Mouse (Mus musculus) frontal cortex, postnatal 10 days (tissue): ENCODE measurements at regions not wholly inside any gene's neighbourhood (a gene's known extent, or its start where the extent isn't known, plus 50 kb on each side); places are given as distances from the start of the nearest gene placed in this dataset.

ENCODE experiments used
- DNase-seq, 2 experiments: peaks; one replicate each; pipeline ENCODE4 v3.0.0; 2022; ENCODE audit warnings: low spot score in 2 of 2, mixed read lengths in 1 of 2

DNA sequence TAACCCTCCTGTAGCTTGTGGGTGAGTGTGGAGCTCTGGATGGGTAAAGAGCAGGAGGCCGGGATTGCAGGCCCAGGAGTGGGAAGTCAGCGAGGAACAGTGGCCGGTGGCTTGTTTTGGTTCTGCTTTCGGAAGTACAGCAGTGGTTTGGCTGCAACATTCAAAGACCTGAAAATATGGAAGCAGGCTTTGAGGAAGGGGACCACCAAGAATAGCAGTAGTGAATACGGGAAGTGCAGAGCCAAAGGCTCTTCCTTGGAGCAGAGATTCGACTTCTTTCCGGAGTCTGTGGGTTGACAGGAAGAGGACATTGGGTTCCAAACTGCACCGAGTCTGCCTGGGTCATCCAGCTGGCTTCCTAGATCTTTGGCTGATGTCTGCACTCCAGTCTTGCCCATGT, 209.1 kb upstream of the Klf4 start:
- DNase-seq, result no peak

- DNase-seq, result no peak
Measured at GRCm38 (mm10) chr4:55740062-55740461, 207.8 kb upstream of the Klf4 start.

- no peak for DNase-seq
Measured at GRCm38 (mm10) chr4:55738714-55739113, 206.4 kb upstream of the Klf4 start.

- no peak for DNase-seq
Measured at GRCm38 (mm10) chr4:55735453-55735852, 203.2 kb upstream of the Klf4 start.

DNA sequence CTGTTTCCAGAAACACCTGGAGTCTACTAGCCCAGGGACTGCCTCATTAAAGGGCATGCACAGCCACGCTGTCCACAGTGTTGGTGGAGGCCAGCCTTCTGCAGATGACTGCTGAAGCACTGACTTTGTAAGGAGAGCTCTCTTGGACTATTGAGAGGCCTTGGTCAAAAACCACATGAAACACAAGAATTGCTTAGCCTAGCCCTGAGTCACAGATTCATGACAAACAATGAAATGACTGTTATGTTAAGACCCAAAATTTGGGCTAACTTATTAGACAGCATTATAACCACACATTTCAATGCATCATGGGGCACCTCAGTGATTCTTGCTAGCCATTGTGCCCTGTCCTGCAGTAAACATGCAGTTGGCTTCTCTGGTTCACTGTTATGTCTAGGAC, 202.1 kb upstream of the Klf4 start:
- no peak for DNase-seq

DNA sequence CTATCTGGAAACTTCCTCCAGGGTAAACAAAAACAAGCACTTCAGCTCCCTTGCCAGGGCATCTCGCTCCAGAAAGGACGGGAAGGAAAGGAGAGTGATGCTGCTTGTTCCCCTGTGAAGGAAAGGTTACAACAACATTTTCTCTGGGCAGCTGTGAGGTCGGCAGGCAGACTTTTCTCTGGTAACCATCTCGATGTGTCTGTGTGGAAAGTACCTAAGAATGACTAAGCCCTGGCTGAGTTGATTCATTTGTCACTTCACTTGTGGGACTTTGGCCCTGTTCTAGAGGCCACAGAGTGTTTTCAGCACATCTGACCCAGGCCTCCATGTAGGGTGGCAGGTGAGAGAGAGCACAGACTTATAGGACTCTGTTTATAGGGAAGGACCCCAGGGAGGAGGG, 201.0 kb upstream of the Klf4 start:
- DNase-seq, result no peak

GRCm38 (mm10) chr4:55732006-55732405, 199.7 kb upstream of the Klf4 start:
- peak in 1 of 2 experiments; percentile 27 for DNase-seq

- DNase-seq, result no peak
Measured at GRCm38 (mm10) chr4:55730266-55730665, 198.0 kb upstream of the Klf4 start.

- no peak for DNase-seq
Measured at GRCm38 (mm10) chr4:55727178-55727577, 194.9 kb upstream of the Klf4 start.

- no peak for DNase-seq
Measured at GRCm38 (mm10) chr4:55726081-55726480, 193.8 kb upstream of the Klf4 start.

DNA sequence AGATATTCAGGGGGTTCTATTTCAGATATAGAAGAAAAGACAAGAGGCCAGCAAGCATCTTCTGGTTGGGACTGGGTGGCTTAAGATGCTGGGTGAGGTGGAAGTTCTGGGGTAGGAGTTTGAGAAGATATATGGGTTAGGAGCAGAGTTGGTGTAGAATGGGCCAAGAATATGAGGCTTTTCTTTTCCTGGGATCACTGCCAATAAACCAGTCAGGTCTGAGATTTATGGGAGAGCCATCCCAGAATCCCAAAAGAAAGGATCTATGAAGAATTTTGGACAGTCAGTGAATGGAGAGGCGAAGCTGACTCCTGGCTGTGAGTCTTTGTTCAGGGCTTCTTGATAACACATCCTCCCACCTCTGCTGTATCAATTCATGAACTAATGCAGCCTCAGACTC, 192.0 kb upstream of the Klf4 start:
- DNase-seq, result no peak

DNA sequence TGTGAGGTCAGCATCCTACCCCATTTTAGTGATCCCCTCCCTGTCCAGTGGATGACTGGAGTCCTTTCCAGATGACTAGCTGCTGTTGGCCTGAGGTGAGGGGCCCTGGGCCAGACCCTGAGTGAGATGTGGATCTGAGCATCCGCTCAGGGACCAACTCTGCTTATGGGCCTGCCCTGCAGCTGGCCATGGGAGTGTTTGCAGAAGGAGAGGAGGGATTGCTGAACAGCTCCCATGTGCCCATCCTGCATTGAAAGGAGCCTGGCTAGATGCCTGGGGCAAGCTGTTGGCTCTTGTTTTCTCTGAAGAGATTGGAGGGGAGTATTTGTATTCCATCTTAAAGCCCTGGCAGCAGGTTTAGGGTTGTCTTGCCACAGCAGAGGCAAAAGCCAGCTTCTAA, 190.9 kb upstream of the Klf4 start:
- peak in 1 of 2 experiments; percentile 26 for DNase-seq

- DNase-seq, result no peak
Measured at GRCm38 (mm10) chr4:55722388-55722787, 190.1 kb upstream of the Klf4 start.

DNA sequence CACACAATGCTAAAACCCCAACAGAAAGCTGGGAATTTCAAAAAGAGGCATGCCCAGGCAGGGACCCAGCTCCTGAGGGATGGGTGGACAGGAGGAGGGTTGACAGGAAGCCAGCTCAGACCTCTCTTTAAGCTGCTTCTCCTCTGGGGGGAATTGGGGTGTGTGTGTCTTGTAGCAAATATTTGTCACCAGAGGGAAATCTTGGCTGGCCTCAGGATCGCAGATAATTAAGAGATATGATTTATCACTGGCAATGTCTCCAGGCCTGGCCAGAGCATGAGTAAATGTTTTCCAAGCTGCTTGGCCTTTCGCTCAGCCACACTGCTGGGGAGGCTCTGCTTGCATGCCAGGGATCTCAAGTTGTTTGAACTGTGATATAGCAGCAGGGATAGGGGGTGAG, 189.6 kb upstream of the Klf4 start:
- no peak for DNase-seq

GRCm38 (mm10) chr4:55718438-55718837, 186.2 kb upstream of the Klf4 start:
- no peak for DNase-seq

- DNase-seq, result no peak
Measured at GRCm38 (mm10) chr4:55716161-55716651, 183.9 kb upstream of the Klf4 start.

- no peak for DNase-seq
Measured at GRCm38 (mm10) chr4:55711500-55712341, 179.5 kb upstream of the Klf4 start.

DNA sequence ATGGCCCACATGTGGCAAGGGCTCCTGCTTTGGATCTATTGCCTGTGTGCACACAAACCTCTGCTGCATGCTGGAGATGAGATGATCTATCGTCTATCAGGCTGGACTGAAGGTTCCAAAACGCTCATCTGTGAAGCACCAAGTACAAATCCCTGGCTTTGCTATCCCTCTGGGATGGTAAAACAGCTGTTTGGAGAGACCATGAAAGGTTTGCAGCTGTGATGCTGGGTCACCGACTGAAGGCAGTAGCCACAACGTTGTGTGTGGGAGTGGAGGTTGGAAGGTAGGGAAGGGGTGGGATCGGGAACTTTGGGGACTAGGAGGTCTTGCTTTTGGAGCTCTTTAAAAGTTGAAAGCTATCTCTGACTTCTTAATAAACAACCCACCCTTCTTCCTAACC, 178.2 kb upstream of the Klf4 start:
- no peak for DNase-seq

DNA sequence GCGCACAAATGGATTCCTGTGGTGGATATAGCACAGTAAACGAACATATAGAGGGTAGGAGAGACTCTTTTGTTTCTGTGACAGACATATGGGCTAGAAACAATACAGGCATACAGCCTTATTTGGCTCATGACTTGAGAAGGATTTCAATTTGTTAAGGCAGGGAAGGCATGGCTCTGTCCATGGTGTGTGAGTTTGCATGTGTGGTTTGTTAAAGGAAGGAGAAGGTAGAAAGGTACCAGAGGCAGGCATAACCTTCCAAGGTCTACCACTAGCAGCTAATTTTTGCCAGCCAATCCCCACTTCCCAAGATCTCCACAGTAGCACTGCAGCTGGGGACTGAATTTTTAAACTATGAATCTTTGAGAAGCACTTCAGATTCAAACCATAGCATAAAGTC, 176.5 kb upstream of the Klf4 start:
- no peak for DNase-seq

DNA sequence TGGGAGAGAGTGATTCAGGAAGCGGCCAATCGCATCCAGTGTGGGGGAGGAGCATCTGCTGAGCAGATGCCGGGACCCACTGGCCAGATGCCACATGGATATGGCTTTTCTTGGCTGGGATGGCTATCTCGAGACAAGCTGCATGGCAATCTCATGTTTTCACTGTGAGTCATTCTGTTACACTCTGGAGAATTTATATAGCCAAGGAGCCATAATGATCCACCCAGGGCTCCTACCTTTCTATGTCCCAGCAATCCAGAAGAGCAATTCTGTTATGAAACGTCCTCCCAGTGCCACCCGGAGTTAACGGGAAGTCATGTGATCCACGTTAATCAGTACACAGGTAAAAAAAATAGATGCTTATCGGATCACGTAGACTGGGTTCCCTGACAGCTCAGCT, 175.7 kb upstream of the Klf4 start:
- DNase-seq, result peak in 1 of 2 experiments; percentile 32

- no peak for DNase-seq
Measured at GRCm38 (mm10) chr4:55704921-55705320, 172.7 kb upstream of the Klf4 start.

DNA sequence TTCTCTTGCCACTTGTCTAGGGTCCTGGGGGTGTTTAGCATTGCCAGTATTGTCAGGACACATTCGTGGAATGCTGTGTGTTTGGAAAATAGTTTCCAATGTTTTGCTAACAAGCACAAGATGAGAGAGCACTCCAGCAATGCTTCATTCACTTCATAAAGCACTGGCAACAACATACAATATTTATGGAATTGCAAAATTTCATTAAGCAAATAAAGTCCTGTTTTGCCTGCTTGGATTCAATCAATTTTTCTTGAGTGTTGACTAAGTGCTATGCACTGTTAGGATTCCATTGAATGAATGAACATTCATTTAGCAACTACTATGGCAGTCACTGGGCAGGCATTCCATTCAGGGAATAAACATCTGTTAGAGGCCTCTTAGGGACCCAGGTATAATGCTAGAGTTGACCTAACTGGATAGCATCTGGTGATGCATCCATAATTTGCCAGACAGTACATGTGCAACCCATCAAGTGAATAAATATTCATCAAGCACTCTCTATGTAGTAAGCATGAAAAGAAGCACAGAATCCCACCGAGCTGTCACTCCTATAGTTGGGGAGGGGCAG, 171.2 kb upstream of the Klf4 start:
- DNase-seq, result no peak

DNA sequence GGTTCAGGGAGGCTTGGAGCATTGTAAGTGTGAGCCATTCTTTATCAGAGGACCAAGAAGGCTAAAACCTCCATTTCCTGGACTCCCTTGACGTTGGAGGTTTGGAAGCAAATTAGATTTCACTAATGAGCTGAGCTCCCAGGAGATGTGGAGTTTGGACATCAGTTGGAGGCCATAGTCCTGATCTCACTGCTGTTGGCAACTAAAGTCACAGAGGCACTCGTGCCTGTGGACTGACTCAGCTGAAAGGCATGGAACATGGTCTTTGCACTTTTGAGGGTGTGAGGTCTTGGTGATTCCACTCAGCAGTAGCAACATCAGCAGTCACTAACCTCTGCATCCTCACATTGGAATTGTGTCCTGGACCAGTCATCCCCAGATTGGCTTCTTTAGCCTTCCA, 169.1 kb upstream of the Klf4 start:
- no peak for DNase-seq
